Mouse (Mus musculus): ENCODE results near the gene Abcg1.

Gene Abcg1

GRCm38 (mm10) chr17:31125548-31126266 is 68.2 kb downstream of the Abcg1 start:
- intact Hi-C loops (cut with DNase I), result no loop called here

DNA sequence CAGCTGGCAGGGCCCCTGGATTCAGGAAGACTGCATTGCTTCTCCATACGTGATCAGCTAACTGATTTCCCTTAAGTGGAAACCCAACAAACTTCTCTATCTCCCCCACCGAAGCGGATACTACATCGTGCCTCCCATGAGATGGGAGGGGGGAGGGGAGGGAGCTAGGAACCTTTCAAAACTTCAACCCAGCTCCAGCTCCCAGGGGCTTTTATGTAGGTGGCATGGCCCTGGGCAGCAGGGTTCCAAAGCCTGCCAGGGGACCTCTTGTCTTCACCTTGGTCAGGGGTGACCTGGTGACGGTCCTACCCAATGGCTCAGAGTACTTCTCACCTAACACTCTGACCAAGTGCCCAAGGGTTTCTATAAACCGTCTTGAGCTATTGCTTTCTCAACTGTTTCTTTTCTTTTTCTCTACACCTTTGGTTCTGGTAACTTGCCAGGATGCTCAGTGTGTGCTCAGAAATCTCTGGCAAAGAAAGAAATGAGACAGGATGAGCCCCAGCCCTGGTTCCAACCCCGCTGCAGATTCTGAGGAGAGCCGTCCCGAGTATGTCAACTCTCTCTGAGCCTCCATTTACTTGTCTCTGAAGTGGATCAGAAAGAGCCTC is 71.3 kb downstream of the Abcg1 start:
- intact Hi-C loops (cut with DNase I), result no loop called here

- intact Hi-C loops (cut with DNase I), result no loop called here
Observed at GRCm38 (mm10) chr17:31129452-31129851, 72.0 kb downstream of the Abcg1 start, which contains the start of gene Tff3. Gene Tff3, minus strand, starts transcription at chr17:31129646.

- intact Hi-C loops (cut with DNase I), result no loop called here
Observed at GRCm38 (mm10) chr17:31131269-31131821, 73.9 kb downstream of the Abcg1 start.

DNA sequence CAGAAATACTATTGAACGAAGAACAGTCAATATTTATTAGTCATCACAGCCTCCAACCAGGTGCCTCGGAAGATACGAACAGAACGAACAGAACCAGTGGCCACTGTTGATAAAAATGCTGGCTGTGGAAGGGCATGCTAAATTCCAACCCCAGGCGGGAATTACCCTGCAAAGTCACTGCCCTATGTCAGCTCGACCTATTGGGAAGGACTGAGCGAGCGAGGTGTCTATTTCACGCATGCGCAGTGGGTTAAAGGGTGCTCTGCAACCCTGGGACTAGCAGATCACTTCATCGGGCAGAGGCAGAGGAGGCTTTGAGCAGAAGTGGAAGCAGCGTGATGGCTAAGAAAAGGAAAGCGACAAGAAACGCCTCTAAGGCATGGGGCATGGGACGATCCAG is 76.3 kb downstream of the Abcg1 start:
- intact Hi-C loops (cut with DNase I), result no loop called here

- intact Hi-C loops (cut with DNase I), result no loop called here
Observed at GRCm38 (mm10) chr17:31134913-31135312, 77.4 kb downstream of the Abcg1 start.

DNA sequence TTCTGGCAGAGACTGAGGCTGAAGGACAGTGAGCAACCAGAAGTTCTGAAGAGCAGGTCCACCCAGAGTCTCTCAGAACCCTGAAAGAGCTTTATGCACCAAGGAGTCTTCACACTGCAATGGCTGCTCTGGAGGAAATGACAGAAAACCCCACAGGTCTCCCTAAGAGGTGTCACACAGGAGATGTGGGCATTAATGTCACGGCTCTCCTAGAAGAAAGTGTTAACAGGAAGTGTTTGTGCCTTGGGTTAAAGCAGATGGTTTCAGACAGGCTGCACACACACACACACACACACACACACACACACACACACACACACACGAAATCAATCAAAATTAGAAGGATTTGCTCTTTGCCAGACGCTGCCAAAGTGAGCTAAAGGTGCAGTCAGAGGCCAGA is 78.8 kb downstream of the Abcg1 start:
- intact Hi-C loops (cut with DNase I), result no loop called here

DNA sequence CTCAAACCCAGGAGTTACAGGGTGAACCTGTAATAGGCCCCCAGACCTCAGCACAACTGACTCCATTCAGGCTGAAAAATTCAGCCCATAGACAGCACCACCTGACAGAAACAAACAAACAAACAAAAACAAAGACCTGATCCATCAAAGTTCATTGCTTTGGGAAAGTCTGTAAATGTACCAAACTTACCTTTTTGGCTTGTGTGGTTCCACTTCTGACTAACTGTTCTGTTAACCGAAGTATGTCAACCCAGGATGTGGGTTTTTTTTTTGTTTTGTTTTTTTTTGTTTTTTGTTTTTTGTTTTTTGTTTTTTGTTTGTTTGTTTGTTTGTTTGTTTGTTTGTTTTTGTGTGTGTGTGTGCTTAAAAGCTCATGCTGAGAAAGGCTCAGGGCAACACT is 79.3 kb downstream of the Abcg1 start:
- intact Hi-C loops (cut with DNase I), result no loop called here

DNA sequence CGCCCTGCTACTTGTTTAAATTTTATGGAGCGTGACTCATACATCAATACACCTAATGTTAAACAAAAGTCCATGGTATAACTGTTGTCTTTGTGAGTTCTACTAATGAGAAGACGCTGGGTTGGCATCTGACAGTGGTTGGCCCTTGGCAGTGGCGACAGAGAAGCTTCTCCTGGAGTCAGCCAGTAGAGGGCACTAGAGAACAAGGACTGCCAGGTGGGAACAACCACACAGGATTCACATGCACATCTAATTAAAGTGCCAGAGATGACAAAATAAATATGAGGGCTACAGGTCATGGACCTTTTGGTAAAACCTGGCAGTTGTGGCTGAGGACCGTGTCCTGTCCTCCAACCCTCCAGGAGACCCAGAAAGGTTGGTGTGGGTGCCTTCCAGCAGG is 80.9 kb downstream of the Abcg1 start:
- intact Hi-C loops (cut with DNase I), result loop anchor here (1.0 to 2.0 kb wide), 2 partner anchors 49 to 104 kb away; no protein-coding TSS in a partner anchor

GRCm38 (mm10) chr17:31142116-31142515 is 84.6 kb downstream of the Abcg1 start:
- intact Hi-C loops (cut with DNase I), result no loop called here

DNA sequence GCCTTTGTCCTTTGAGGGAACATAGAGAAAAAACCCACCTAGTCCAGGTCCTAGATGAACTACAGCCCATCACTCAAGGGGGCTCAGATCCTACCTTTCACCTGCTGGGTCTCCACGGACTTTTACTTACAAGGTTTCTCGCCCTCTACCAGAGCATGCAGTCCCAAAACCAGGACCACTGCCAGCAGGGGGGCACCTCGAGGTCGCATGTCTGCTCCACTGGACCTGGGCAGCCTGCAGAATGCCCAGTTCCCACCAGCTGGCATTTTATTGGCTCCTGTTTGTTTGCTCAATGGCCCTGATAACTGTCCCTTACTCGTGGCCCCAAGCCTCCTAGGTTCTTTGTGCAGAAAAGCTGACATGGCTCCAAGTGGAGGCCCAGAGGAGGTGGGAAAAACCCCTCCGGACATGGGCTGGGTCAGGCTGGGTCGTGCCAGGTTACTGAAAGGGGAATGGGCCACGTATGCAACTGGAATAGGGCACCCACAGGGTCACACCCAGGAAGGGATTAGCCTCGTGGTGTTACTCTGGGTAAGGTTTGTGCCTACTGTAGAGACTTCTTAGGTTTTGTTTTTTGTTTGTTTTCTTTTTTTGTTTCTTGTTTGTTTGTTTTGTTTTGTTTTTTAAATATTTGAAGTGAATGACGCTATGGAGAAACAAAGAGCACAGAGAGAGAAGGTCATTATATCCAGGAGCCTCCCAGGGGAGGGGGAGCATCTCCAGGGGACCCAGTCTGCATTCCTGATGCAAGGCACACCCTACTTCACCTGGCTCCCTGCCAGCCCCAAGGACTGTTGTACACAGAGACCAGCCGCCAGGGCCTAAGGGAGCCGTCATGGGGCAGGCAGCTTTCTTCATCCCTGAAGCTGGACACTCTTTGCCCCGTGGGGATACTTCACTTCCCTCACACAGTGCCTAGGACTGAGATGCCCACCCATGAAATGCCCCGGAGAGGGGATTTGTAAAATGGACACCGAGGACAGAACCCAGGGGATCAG is 86.9 kb downstream of the Abcg1 start, which contains the start of gene Tff2:
Tff2 (minus strand) TSS at position 243 of the 998 bp plus-strand sequence.
- intact Hi-C loops (cut with DNase I), result no loop called here

- intact Hi-C loops (cut with DNase I), result no loop called here
Observed at GRCm38 (mm10) chr17:31145998-31146397, 88.5 kb downstream of the Abcg1 start.

GRCm38 (mm10) chr17:31152512-31152911 is 95.0 kb downstream of the Abcg1 start:
- intact Hi-C loops (cut with DNase I), result no loop called here

DNA sequence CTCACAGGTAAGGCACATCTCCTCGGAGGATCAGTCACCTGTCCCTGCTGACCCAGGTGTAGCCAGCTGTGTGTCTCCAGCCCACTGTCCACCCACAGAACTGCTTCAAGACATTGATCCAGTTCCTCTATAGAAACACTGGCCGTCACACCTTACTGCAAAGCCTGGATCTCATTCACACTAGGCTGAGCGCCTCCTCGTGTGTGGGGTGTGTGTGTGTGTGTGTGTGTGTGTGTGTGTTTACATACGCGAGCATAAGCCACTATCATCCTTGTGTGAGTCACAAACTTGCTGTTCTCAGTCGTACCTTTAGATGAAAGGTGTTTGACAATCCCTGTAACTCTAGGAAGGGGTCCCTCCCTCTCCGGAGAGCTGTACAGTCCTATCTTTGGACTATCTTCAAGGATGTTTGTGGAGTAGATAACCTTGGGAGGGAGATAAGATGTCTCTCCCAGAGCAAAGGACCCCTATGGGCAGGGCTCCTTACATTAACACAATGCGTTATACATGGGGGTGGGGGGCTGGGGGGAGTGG is 95.6 kb downstream of the Abcg1 start:
- intact Hi-C loops (cut with DNase I), result no loop called here

- intact Hi-C loops (cut with DNase I), result no loop called here
Observed at GRCm38 (mm10) chr17:31153785-31154184, 96.3 kb downstream of the Abcg1 start.

DNA sequence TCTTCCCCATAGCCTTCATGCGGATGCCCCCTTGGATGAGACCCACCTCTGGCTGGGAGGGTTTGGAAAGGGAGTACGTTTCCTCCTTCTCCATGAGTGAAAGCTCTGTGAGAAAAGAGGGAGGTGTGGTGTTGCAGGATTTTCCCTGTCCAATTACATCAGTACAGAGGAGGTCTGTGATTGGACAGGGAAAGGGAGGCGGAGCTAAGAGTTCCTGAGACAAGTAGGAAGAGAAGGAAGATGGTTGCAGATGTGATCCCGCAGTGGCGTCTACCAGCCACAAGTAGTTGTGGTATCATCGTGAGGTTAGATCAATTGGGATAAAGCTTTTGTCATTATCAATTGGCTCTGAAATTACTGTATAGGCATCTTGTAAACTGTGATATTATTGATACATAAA is 100.4 kb downstream of the Abcg1 start:
- intact Hi-C loops (cut with DNase I), result no loop called here

DNA sequence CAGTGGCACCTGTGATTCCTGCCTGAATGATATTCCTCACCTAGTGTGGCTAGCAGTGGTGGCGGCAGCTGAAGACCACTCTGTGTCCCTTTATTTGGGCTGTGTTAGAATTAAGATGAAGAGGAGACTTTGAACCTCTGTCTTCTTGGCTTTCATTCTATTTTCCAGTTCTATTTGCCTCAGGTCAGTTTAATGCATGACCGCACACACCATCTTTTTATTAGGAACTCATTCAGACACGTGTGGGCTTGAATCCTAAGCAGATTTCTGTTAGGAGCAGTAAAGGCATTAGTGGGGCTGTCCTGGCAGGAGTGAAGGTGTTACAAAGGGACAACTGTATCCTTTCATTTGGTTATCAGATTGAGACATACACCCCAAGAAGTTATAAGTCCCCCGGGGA is 102.8 kb downstream of the Abcg1 start:
- intact Hi-C loops (cut with DNase I), result no loop called here

DNA sequence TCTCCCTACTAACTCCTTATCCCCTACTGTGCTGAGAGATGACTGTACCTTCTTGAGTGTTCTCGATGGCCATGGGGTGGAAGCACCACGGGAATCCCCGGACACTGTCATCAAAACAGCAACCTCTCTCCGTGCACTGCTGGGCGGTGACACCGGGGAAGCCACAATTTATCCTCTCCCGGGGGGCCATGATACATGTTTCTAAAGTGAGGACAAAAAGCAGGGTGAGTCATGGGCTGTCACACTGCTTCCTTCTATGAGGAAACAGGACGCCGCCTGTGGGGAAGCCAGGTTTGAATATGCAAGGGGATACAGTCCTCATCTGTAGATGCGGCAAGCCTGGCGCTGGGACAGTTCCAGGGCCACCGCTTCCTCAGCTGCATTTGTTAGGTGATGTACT is 105.1 kb downstream of the Abcg1 start:
- intact Hi-C loops (cut with DNase I), result no loop called here

DNA sequence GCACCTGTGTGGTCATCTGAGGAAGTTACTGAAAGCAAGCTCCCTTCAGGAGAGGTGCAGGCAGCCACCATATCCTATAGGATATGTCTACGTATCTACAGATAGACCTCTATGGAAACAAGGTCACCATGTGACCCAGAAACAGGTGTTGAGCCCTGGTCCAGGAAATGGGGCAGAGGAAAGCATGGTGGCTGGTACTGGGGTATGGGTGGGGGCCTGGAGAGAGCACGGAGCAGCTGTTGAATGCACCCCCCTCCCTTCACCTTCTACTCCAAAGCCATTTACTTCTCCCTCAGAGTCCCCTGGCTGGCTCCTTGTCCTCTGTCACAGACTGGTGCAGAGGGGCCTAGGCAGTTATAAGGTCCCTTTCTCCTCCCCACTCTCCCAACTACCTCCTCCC is 106.3 kb downstream of the Abcg1 start:
- intact Hi-C loops (cut with DNase I), result no loop called here

GRCm38 (mm10) chr17:31165127-31165526 is 107.7 kb downstream of the Abcg1 start, which contains the start of gene Tff1:
Gene Tff1, minus strand, starts transcription at chr17:31165277.
- intact Hi-C loops (cut with DNase I), result no loop called here

All from adrenal gland (tissue).